Mouse (Mus musculus) heart, postnatal 14 days (tissue): ENCODE measurements at regions not wholly inside any gene's neighbourhood (a gene's known extent, or its start where the extent isn't known, plus 50 kb on each side); places are given as distances from the start of the nearest gene placed in this dataset.
"Not testable (repeated sequence)": the region's sequence is repeated elsewhere in the genome, so short reads cannot be mapped to it uniquely, and the experiment has no call there.

Experiments used
- DNase-seq, 2 experiments: peaks; one replicate each; pipeline ENCODE4 v3.0.0; 2021 to 2022
- intact Hi-C: fragments of 180-260 bp; cut with DNase I; formaldehyde crosslinking; loops from one replicate; pipeline ENCODE4 v1.15.1; 2025

DNA sequence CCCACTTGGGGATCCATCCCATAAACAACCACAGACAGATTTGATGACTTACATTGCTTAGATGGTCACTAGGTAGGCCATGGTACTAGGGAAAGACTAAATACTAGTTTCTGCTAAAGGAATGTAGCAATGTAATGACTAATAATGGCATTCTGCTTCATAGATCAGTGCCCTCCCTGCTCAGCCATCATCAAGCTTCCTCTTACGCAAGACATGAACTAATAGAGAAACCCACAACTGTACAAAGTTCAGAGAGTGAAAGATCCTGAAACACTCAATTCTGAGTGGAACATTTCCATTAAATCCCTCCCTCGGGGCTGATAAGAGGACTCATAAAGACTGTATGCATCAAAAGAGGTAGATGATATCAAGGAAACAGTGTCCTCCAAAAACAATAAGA is 198.4 kb upstream of the Speer4f2 start:
- DNase-seq: no peak
- intact Hi-C loops: no loop called here

DNA sequence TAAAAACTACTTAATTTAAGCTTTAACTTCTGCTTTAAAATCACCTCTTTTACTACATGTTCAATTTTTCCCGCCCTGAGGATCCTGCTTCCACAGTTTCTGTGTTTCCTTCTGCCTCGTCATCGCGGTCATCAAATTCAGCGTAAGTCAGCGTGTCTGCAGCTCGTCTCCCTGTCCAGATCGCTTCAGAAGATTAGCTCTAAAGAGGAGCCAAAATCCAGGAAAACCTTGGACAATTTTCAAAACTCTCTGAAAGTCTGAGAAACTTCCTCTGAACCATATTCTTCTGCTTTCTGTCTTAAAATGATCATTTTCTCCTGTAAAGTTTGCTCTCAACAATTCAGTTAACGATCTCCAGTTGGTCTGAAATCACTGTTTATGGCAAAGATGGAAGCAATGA is 196.2 kb upstream of the Speer4f2 start:
- no peak for DNase-seq
- intact Hi-C loops: no loop called here

DNA sequence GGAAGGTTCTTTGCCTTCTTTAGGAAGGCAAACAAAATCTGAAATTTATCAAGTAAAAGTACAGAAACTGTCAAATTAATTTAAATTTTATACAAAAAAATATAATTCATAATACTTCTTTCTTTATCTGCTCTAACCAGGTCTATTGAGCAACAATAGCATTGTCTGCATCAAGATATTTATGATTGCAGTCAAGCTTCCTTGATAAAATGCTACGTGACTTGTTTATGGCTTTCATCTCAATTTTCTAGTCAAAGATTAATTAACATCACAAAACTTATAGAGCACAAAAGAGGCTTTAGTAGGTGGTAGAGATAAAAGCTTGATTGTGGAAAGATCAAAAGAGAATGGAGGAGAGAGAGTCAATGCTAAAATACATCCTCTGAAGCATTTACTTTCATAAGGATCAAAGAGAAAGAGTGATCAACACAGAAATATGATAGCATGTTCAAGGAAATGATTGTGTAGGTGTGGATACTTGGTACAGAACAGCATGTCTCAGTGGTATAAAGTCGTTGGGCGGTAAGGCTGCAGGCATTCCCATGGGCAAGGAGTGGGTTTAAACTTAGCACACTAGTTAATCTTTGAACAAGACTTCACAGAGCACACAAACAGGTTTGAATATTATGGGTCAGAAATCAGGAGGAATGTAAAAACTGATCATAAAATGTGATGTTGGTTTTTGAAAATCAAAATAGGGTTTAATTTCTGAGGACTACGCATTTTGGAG is 164.3 kb upstream of the Speer4f2 start:
- intact Hi-C loops: no loop called here
- DNase-seq: no peak

DNA sequence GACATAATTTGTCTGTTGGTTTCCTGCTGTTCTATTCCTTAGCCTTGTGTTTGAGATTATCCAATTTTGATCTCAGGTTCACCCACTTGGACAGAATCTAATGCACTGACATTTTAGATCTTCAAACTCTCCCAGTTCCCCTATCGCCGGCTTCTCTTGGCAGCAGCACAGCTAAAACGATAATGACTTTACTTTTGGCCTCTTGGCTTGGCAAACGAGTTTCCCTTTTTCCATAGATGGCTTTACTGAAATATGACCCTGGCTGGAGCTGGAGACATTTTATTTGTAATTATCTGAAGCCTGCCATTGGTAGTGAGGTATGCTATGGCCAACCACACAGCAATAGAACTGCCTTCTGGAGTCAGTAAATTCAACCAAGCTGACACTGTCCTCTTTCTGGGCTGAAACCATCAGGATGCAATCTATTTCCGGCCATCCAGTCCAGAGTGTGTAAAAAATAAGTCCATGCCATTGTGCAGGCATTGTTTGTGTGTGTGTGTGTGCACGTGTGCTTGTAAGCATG is 162.2 kb upstream of the Speer4f2 start:
- intact Hi-C loops: no loop called here
- DNase-seq: no peak

DNA sequence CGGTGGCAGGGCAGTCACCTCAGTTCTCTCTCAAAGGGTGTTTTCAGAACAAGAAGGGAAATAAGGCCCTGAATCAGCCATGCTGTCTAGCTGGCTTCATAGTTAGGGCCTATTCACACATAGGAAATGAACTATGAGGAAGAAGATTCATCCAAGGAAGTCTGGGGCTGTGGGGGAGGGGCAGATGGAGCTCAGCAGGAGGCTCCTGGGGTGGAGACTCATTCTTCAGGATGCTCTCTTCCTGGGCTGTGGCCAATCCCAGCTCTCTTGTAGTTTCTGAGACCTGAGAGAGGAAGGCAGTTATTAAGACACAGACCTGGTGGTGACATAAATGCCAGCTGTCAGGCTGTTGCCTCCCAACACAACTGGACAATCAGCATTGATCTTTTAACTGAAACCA is 149.4 kb upstream of the Speer4f2 start:
- intact Hi-C loops, DNase-seq: not testable (repeated sequence)

DNA sequence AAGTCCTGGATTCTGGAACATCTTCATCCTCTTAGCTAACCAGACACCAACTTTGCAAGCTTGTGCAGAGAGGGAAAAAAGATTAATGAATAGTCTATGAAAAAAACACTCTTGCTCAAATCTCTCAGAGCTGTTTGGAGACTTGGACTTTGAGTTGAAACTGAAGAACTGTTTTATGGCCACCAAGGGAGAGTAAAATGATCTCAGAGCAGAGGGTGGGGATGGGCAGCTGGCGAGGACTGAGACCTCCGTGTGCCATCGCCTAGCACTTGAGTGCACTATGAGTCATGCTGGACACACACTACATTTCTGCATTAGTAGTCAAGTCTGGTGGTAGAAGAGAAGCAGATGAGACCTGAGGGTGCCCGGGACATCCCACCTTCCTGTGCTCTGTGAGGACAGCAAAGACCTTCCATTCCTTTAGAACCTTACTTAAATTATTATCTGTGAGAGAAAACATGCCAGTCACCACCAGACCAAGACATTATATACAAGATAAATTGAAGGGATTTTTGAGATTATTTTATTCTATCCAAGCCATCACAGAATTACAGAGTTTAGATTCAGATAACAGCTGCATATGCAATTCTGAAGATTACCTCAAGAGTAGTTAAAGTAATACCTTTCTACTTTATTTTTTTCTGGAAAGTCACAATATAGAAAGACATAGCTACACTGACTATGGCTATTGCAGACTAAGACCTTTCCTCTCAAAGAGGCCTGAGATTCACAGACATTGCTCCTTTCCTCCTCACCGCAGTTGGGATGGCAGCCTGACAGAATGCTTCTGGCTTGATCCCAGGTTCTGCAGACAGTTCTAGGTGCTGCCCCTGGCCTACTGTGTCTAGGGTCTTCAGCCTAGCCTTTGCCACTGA is 125.0 kb upstream of the Speer4f2 start:
- intact Hi-C loops: no loop called here
- DNase-seq: no peak

DNA sequence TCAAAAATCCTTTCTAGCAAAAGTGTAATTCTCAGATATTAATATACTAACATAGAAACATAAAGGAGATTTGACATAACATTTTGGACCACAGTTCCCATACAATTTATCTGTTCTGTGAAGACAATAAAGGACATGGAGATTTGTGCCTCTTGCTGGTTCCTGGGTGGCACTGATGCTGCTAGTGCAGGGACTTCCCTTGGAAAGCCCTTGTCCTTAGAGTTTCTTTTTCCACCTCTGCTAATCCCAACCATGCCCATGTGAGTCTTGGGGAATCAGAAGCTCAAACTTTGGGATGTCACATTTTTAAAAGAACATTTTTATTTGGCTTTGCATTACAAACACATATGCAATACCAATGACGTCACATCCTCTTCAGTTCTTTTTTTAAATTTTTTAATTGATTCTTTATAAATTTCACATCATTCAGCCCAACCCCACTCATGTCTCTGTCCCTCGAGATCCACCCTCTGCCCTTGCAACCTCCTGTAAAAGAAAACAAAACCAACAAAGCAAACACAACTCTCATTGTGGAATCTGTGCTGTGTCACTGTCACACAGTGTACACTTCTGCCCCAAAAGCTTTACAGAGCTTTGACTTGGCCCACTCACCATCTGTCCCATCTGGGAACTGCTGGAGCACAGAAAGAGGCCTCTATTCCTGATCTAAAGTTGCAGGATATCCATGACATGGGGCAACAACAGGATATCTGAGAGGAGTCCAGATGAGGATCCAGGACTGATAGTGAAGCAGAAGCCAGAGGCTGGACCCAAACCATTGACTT is 112.2 kb upstream of the Speer4f2 start:
- no peak for DNase-seq
- intact Hi-C loops: no loop called here

DNA sequence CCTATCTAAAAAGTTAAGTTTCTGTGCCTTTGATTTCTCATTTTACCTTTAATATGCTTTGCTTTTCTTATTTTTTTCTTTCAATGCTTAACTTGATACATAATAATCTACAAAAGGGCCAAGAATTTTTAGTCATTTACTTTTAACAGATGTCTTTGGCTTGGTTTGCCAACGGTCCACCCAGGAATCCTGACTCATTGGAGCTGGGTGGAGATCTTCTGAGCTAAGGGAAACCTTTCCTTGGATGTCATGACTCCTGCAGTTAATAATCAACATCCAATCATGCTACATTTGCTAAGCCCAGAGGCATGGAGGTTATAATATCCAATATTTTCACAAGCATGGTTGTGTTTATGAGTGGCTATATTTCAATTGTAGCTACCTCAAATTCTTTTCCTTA is 110.9 kb upstream of the Speer4f2 start:
- no peak for DNase-seq
- intact Hi-C loops: no loop called here

DNA sequence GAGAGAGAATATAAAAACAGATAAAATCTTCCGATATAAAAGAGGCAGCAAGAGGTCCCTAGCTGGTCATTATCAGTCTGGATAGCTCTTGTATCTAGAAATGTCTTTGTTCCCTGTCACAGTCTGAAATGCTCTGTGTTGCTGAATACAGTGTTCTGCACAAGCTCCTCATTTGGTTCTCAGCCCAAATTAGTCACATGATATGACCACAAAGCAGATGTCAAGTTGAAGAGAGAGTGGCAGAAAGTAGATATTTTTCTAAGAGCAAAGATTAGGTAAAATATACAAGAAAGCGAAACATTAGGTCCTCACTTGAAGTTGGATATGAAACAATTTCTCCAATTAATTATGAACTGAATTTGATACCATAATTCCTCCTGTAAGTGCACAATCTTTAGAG is 101.8 kb upstream of the Speer4f2 start:
- DNase-seq: no peak
- intact Hi-C loops: no loop called here

DNA sequence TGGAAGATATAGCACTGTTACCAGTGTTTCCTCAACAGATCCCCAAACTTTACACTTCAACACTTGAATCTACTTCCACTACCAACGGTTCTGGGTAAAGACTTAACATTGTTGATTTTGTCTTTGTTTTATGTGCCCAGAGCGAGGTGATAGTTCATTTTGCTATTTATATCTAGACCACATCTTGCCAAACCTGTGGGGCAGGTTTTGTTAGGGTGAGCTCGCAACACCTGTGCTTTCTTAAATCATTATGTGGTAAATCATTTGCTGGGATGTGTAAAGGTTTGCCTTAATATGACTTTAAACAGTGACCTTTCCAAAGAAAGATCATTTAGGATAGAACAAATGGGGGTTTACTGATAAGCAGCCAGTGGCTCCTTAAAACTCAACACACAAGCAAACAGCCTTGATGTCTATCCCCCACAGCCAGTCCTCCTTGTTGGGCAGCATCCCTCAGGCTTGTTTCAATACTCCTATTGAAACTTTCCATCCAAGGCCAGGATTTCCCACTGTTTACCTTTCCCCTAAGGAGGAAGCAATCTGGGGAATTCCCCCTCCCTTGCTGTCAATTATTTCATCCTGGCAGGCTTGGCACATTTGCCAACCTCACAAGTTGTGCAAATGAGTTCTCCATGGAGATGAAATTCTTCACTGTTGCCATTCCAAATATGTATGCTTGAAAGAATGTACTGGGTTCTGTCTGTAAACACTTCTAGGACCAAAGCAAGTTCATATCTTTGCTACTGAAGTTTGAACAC is 101.1 kb upstream of the Speer4f2 start:
- no peak for DNase-seq
- intact Hi-C loops: no loop called here

DNA sequence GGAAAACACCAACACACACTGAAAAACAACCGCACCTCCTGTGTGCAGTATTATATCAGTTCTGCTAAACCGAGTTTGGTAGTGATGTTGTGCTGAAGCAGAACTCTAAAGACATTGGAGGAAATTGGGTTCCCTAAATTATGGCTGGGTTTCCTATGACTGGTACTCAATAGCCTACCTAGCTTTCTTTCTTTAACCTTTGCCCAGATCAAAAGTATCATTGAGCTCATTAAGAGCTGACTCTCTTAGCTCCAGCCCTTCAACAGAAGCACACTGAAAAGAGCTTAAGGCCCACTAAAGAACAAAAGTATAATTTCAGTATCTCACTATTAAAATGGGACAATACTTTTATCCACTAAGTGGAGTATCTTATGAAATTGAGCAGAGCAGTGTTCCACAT is 97.6 kb upstream of the Speer4f2 start:
- no peak for DNase-seq
- intact Hi-C loops: no loop called here

DNA sequence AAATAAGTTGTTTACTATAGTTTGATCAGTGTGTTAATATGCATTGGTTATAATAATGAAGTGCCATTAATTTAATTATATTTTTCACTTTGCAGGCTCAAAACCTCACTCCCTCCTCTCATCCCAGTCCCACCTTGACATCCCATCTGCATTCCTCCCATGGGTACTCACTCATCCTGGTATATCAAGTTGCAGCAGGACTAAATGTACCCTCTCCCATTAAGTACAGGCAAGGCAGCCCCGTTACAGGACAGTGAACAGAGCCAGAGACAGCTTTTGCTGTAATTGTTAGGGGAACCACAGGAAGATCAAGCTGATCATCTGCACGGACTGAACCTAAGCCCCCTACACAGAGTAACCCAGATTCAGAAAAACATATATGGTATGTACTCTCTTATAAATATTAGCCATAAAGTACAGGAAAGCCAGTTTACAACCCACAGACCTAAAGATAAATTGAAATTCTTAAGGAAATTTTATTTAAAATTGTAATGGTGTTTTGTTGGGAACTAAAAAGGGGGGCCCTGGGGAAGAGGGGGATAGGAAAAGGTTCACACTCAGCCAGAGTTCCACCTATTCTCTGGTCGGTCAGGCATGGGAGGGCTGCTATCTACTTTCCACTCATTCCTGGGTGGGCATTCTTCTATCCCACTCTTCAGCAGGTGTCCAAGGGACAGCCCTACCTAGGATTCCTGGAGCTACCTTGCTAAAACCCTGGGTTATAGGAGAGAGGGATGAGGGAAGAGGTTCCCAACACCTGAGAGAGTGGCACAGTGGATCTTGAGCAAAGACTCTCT is 96.0 kb upstream of the Speer4f2 start:
- no peak for DNase-seq

DNA sequence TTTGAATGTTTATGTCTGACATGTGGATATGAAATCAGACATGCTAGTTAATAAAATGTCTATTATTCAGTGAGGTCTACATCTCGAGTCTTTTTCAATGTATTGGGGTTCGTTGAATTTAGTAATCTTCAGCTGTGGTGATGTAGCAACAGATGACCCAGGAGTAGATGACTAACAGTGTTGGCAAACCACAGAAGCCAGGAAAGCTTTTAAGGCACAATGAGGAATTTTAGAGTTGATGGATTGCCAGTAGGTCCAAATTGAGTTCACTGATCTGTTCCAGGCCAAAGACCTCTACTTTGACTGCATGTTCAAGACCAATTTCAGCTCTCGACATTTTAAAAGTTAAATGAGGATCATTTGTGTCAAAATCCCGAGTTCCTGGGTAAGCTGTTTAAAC is 92.8 kb upstream of the Speer4f2 start:
- intact Hi-C loops: no loop called here

More for the DNA sequence above, 96.0 kb upstream of the Speer4f2 start:
- intact Hi-C loops: no loop called here

DNA sequence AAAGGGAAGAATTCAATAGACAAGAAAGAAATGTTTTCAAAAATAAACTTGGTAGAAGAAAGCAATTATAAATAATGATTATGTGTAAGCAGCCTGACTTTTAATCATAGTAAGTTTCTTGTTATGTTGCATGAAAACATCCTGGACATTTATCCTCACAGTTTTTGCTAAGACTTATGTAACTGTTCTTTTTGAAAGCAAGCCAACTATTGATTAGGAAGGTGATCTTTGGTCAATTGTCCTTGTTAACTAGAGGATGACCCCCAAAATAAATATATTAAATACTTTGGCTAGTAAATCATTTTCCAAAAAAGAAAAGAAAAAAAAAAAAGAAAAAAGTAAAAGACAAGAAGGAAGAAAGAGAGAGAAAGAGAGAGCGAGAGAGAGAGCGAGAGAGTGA is 92.0 kb upstream of the Speer4f2 start:
- intact Hi-C loops: no loop called here
- DNase-seq: no peak

More for the DNA sequence above, 92.8 kb upstream of the Speer4f2 start:
- no peak for DNase-seq

DNA sequence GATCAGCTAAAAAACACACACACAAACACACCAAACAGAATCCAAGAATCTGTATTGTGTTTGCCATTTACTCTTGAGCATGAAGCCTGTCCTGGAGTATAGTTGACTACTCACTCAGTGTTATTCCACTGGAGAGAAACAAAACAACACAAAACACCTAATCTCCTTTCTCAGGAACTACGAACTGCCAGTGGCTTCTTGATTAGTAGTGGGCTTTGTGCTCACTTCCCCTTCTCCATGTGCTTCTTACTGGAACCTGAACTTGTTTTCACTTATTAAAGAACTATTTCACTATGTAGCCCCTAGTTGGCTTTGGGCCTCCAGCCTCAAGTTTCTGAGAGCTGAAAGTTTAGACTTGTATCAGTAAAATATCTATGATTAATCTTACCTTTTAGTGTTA is 84.0 kb upstream of the Speer4f2 start:
- DNase-seq: no peak
- intact Hi-C loops: no loop called here

DNA sequence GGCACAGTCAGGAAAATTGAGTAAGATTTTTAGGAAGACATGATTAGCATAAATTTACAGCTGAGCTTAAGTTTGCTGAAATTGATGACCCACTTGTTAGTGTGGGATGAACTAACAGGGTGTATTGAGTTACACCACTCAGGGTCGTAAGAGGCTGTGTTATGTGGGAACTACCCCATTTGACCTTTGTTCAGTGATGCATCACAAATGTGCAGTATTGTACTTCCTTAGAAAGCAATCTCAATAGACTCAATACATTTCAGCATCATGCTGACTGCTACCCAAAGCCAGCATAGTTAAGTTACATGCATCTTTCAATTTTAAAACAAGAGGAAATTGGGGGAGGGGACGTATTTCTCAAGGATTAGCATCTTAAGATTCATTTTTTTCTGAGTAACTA is 80.4 kb upstream of the Speer4f2 start:
- DNase-seq: no peak
- intact Hi-C loops: no loop called here

DNA sequence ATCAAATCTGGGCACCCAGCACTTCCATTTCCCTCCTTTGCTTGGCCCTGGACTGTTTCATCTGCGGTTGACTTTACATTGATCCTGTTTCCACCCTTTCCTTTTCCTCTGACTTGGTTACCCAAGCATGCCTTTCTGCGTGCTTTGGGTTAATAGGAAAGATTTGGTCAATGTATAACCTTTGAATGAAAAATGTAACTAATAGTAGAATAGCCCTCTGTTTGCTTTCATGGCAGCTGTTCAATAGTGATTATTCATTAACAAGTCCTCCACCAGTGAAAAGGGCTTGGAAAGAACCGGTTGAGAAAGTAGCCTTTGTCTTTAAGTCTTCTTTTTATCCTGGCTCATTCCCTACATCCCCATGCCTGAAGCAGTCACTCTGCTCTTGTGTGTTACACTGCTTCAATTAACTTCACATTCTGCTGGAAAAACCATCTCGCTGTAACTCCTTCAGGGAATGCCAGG is 76.4 kb upstream of the Speer4f2 start:
- no peak for DNase-seq
- intact Hi-C loops: no loop called here

DNA sequence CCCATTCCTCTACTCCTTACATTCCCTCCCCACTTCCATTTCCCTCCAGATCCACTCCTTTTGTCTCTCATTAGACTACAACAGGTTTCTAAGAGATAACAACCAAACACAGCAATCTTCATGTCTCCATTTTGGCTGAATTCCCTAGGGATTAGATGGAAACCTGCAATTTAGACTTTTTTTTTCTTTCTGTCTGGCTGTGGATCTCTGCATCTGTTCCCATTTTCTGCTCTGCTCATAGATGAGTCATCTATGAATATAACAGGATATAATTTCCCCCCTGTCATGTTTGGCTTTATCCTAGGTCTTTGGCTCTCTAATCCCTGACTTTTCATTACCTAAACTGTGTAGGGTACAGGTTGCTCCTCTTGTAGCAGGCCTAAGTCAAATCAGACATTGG is 73.1 kb upstream of the Speer4f2 start:
- DNase-seq: no peak
- intact Hi-C loops: no loop called here

DNA sequence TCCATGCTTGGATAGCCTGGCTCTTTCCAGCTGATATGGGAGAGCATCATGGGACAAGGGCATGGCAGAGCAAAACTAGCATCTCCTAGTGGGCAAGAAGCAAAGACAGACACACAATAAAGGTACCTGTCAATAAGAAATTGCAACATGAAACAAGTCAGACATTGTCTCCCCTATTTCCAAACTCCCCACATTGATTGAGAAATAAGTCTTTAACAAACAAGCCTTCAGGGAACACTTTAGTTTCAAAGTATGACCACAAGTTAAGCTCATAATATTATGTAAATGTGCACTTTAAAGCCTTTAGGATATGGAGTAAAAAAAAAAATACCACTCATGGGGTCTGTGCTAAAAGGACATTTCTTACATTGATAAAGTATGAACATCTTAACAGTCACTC is 51.5 kb upstream of the Speer4f2 start:
- no peak for DNase-seq
- intact Hi-C loops: no loop called here
